Mouse (Mus musculus) limb, embryonic 14.5 days (tissue): ENCODE results near the gene Pcgf1. TPM values are rescaled to one million over a fixed set of nuclear protein-coding genes. Genes with fewer than 3 reads are reported as not detected.

Source experiments
- ATAC-seq: fragments of 200-750 bp; cut with Nextera tagmentation; 2 replicates; pipeline ENCODE4 v1.8.0; 2017; ENCODE audit warnings: low read depth, moderate number of reproducible peaks, moderate TSS enrichment; ENCODE audit not compliant: low FRiP score
- DNase-seq: peaks from one replicate; pipeline ENCODE4 v3.0.0-alpha.2; 2015; ENCODE audit warnings: low spot score
- H3K27ac ChIP-seq: fragments of 300-500 bp; sonication (generic); replicated peaks from 2 replicates; pipeline ENCODE4 v1.5.1; 2014; ENCODE audit warnings: low read depth, mild to moderate bottlenecking, low read length, moderate library complexity, mixed read lengths
- H3K27me3 ChIP-seq: fragments of 300-500 bp; sonication (generic); 2 replicates; pipeline ENCODE4 v1.6.1; 2014; ENCODE audit warnings: low read length, mixed read lengths; ENCODE audit not compliant: control insufficient read depth, insufficient read depth
- H3K36me3 ChIP-seq: fragments of 300-500 bp; sonication (generic); 2 replicates; pipeline ENCODE4 v1.6.1; 2014; ENCODE audit warnings: mild to moderate bottlenecking, low read length, moderate library complexity, mixed read lengths; ENCODE audit not compliant: control insufficient read depth, insufficient read depth
- H3K4me1 ChIP-seq: fragments of 300-500 bp; sonication (generic); 2 replicates; pipeline ENCODE4 v1.6.1; 2014; ENCODE audit warnings: antibody characterized with exemption, low read length, mixed read lengths; ENCODE audit not compliant: control insufficient read depth, insufficient read depth
- H3K4me2 ChIP-seq: fragments of 300-500 bp; sonication (generic); replicated peaks from 2 replicates; pipeline ENCODE4 v1.6.1; 2014; ENCODE audit warnings: low read depth, mild to moderate bottlenecking, low read length, moderate library complexity; ENCODE audit not compliant: severe bottlenecking
- H3K4me3 ChIP-seq: fragments of 300-500 bp; sonication (generic); replicated peaks from 2 replicates; pipeline ENCODE4 v1.5.1; 2014; ENCODE audit warnings: low read length
- H3K9ac ChIP-seq: fragments of 300-500 bp; sonication (generic); 2 replicates; pipeline ENCODE4 v1.6.1; 2014; ENCODE audit warnings: mild to moderate bottlenecking, low read depth, low read length, moderate library complexity; ENCODE audit not compliant: severe bottlenecking
- H3K9me3 ChIP-seq: fragments of 300-500 bp; sonication (generic); 2 replicates; pipeline ENCODE4 v1.6.1; 2016; ENCODE audit warnings: low read length; ENCODE audit not compliant: control insufficient read depth
- POLR2A ChIP-seq: fragments of 200-500 bp; IDR thresholded peaks from 2 replicates; pipeline ENCODE4 v1.8.0; 2012; ENCODE audit warnings: inconsistent platforms, mild to moderate bottlenecking, moderate library complexity, borderline replicate concordance; ENCODE audit not compliant: insufficient read depth, insufficient read length; ENCODE audit errors: extremely low read depth
- WGBS: fragments of 180-500 bp; shearing (Covaris S2); extraction: QIAGEN DNeasy Blood & Tissue Kit; methylation state at CpG from one replicate; pipeline ENCODE4 v1.1.7; 2014; 5-methylcytosine and 5-hydroxymethylcytosine counted together
- microRNA counts: library from miRNA; unstranded; fragments of <30 nt; microRNA quantifications from one replicate; lab custom pipeline; 2016
- microRNA-seq: library from miRNA; unstranded; fragments of <30 nt; microRNA quantifications from one replicate; pipeline ENCODE4, GENCODE M21; 2016
- polyA plus RNA-seq, 2 experiments: library from polyadenylated mRNA; depleted of rRNA in 1 of 2; stranded (reverse) in 1 of 2; unstranded in 1 of 2; fragments of >200 nt; fragmentation: Nextera tagmentation in 1 of 2; extraction: Ambion mirVana in 1 of 2; gene quantifications; 2 replicates each; pipeline versions ENCODE4 v1.2.1 to v1.2.3; 2012 to 2014

The Pcgf1 gene
- polyA plus RNA-seq, 2 experiments, result 28.2 to 49.8 TPM

DNA sequence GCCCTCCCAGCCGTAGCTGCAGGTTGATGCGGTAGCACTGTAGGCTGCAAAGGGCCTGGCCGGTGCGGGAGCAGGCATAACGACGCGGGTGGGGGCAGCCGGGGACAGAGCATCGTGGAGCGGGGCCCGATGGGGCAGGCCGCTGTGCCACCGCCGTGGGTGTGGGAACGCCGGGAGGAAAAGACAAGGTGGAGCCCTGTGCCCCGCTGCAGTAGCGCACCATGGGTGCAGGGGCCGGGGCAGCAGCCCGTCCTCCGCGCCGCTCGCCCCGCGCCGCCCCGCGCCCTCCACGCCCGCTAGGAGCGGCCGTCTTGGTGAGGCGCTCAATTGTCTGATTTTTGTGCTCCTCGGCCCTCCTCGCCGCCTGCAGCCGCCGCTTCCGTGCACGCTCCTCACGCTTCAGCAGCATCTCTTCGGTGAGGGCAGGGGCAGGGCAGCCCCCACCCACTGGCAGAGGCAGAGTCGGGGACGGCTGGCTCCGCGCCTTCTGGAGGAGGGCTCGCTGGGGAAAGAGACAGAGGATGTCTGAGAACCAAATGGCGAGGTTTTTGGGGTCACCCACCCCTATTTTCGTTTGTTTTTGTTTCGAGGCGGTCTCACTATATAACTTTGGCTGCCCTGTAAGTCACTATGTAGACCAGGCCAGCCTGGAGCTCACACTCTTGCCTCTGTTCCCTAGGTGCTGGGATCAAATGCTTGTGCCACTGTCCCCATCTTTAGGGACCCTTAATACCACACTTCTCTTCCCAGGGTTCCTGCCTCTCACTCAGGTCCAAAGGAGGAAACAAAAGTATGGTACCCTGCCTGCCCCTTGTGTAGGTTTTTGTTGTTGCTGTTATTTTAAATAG, 44.4 kb downstream of the Pcgf1 start:
- Histone ChIP-seq H3K4me2 (peak overlapping the region; percentile 96), H3K27me3 (no peaks in the 10 kb centered on the region), H3K9ac (peak overlapping the region; percentile 89), H3K4me3 (peak overlapping the region; percentile 73), H3K4me1 (peaks cover 31% of the 10 kb centered on the region), H3K9me3 (no peaks in the 10 kb centered on the region), H3K27ac (peak overlapping the region; percentile 99), H3K36me3 (peaks cover 32% of the 10 kb centered on the region)
- 1% methylated on average over 34 of the region's 52 CpGs for WGBS
- DNase-seq (no peak), ATAC-seq (peak; percentile 3; the same call in 1 of the 2 replicates)
- TF ChIP-seq POLR2A, result no peak

DNA sequence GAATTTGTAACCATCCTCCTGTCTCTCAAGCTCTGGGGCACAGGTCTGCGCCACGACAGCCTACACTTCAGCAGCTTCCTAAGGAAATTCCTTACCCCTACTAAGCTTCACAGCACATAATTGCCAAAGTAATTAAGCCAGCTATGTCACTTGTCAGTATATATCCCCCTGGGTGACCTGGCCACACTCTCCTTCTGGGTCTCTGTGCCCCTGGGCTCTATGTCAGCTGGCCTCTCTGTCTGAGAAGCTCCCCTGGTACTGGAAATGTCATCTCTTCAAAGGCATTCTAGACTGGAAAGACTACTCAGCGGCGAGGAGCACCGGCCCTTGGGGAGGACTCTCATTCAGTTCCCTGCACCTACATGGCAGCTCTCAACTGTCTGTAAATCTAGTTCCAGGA, 45.3 kb downstream of the Pcgf1 start:
- DNase-seq, result no peak
- Histone ChIP-seq H3K27me3 (no peaks in the 10 kb centered on the region), H3K4me3 (0 out of 2 replicates have a peak overlapping the region, but pooled peaks have one; percentile 73), H3K27ac (no peak overlapping the region), H3K4me1 (peaks cover 31% of the 10 kb centered on the region), H3K36me3 (peaks cover 23% of the 10 kb centered on the region), H3K9me3 (no peaks in the 10 kb centered on the region), H3K9ac (no peak overlapping the region), H3K4me2 (peak overlapping the region; percentile 96)
- no peak for ATAC-seq
- TF ChIP-seq POLR2A, result no peak
- 78% methylated on average over 5 of the region's 5 CpGs for WGBS

- Histone ChIP-seq H3K4me3 (peak overlapping the region; percentile 62), H3K27ac (peak overlapping the region; percentile 34; the same call in 1 of the 2 replicates), H3K9ac (peak overlapping the region; percentile 59), H3K9me3 (no peaks in the 10 kb centered on the region), H3K4me1 (peaks cover 26% of the 10 kb centered on the region), H3K36me3 (0 out of 2 replicates have a peak, but pooled peaks cover 4% of the 10 kb centered on the region), H3K27me3 (no peaks in the 10 kb centered on the region), H3K4me2 (peak overlapping the region; percentile 75)
- DNase-seq (peak; percentile 97), ATAC-seq (peak; percentile 14; the same call in 1 of the 2 replicates)
- no peak for TF ChIP-seq POLR2A
- WGBS, result under 1% methylated on average over 30 of the region's 30 CpGs
Measured at GRCm38 (mm10) chr6:83124851-83125312, 47.2 kb downstream of the Pcgf1 start.

DNA sequence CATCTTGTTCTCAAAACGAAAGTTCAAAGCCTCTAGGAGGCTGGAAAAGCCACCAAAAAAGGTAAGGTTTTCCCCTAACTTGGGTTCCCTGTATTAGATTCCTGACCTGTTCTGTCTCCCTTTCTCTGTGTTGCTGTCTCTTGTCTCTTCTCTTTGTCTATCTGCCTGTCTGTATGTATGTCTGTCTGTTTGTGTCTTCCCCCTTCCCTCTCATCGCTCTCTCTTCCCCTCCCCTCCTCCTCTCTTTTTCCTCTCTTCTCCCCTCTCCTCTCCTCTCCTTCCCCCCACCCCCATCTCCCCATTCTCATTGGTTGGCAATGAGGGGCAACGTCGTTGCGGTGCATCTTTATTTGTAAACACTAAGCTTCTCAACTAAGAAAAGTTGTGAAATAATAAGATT, 47.7 kb downstream of the Pcgf1 start, which contains the start of gene Ino80b:
Gene Ino80b (minus strand): TSS at position 101 of the 400 bp plus-strand sequence.
- Histone ChIP-seq H3K4me3 (peak within 1 kb of the TSS; percentile 62), H3K4me2 (peak within 1 kb of the TSS; percentile 75), H3K9me3 (no peaks in the 10 kb centered on the region), H3K27me3 (no peaks in the 10 kb centered on the region), H3K4me1 (peaks cover 22% of the 10 kb centered on the region), H3K9ac (peak within 1 kb of the TSS; percentile 59), H3K36me3 (0 out of 2 replicates have a peak, but pooled peaks cover 4% of the 10 kb centered on the region), H3K27ac (peak within 1 kb of the TSS; percentile 34; the same call in 1 of the 2 replicates)
- DNase-seq, result no peak
- WGBS, result 30% methylated on average over 5 of the region's 5 CpGs
- TF ChIP-seq POLR2A, result no peak
- ATAC-seq, result no peak

DNA sequence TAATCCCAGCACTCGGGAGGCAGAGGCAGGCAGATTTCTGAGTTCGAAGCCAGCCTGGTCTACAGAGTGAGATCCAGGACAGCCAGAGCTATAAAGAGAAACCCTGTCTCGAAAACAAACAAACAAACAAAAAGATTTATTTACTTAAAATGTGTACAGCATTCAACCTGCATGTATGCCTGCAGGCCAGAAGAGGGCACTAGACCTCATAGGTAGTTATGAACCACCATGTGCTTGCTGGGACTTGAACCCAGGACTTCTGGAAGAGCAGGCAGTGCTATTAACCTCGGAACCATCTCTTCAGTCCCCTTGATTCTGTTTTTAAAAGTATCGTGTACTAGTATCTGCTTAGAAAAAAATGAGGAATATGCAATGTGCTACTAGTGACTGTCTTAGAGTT, 49.8 kb downstream of the Pcgf1 start:
- no peak overlapping the region for H3K4me2 ChIP-seq

More for the DNA sequence above, 49.8 kb downstream of the Pcgf1 start:
- no peak for TF ChIP-seq POLR2A
- no peak overlapping the region for H3K27ac ChIP-seq
- WGBS, result 96% methylated on average over 5 of the region's 5 CpGs
- 0 out of 2 replicates have a peak, but pooled peaks cover 4% of the 10 kb centered on the region for H3K36me3 ChIP-seq
- H3K9ac ChIP-seq, result no peak overlapping the region
- ATAC-seq (no peak), DNase-seq (no peak)
- H3K4me3 ChIP-seq, result no peak overlapping the region
- no peaks in the 10 kb centered on the region for H3K9me3 ChIP-seq
- H3K27me3 ChIP-seq, result no peaks in the 10 kb centered on the region
- peaks cover 18% of the 10 kb centered on the region for H3K4me1 ChIP-seq

MicroRNA genes within 50 kb of the gene (microRNA counts, 519-probe panel; counts per million panel counts)
- microRNA mmu-miR-3470a+mmu-miR-3470b (lab: Ali Mortazavi, UCI), result 1,641 counts per million, percentile 13 among the panel's probes with 10 or more counts

Small RNAs within 50 kb of the gene (microRNA-seq; reads per million reads assigned to microRNA genes)
- not detected for gene Mir3470a
- 0.69 reads per million for gene Mir7040

Other genes starting within 250 kb of the Pcgf1 start
- 3.2 and 3.9 TPM in 2 replicates for gene Sema4f, start 138.1 kb upstream of the Pcgf1 start, polyA plus RNA-seq (2012; rRNA removed)
- 1.1 and 2.2 TPM in 2 replicates for gene Sema4f, start 138.1 kb upstream of the Pcgf1 start, polyA plus RNA-seq (2014; fragmentation: Nextera tagmentation; extraction: Ambion mirVana)
- gene M1ap, start 131.0 kb upstream of the Pcgf1 start, polyA plus RNA-seq (2012; rRNA removed), result 0.32 and 0.70 TPM in 2 replicates
- 0.17 and 0.67 TPM in 2 replicates for gene M1ap, start 131.0 kb upstream of the Pcgf1 start, polyA plus RNA-seq (2014; fragmentation: Nextera tagmentation; extraction: Ambion mirVana)
- gene Dok1, start 44.4 kb upstream of the Pcgf1 start, polyA plus RNA-seq (2012; rRNA removed), result 17.1 and 17.4 TPM in 2 replicates
- gene Dok1, start 44.4 kb upstream of the Pcgf1 start, polyA plus RNA-seq (2014; fragmentation: Nextera tagmentation; extraction: Ambion mirVana), result 9.6 and 11.4 TPM in 2 replicates
- gene Loxl3, start 43.7 kb upstream of the Pcgf1 start, polyA plus RNA-seq (2012; rRNA removed), result 55.6 and 58.6 TPM in 2 replicates
- gene Loxl3, start 43.7 kb upstream of the Pcgf1 start, polyA plus RNA-seq (2014; fragmentation: Nextera tagmentation; extraction: Ambion mirVana), result 24.1 and 26.0 TPM in 2 replicates
- 331 and 427 TPM in 2 replicates for gene Aup1, start 23.3 kb upstream of the Pcgf1 start, polyA plus RNA-seq (2012; rRNA removed)
- 131 and 136 TPM in 2 replicates for gene Aup1, start 23.3 kb upstream of the Pcgf1 start, polyA plus RNA-seq (2014; fragmentation: Nextera tagmentation; extraction: Ambion mirVana)
- 99.8 and 116 TPM in 2 replicates for gene Htra2, start 22.6 kb upstream of the Pcgf1 start, polyA plus RNA-seq (2012; rRNA removed)
- 47.0 and 48.4 TPM in 2 replicates for gene Htra2, start 22.6 kb upstream of the Pcgf1 start, polyA plus RNA-seq (2014; fragmentation: Nextera tagmentation; extraction: Ambion mirVana)
- 1.9 and 2.5 TPM in 2 replicates for gene Dqx1, start 20.0 kb upstream of the Pcgf1 start, polyA plus RNA-seq (2012; rRNA removed)
- 0.35 and 0.37 TPM in 2 replicates for gene Dqx1, start 20.0 kb upstream of the Pcgf1 start, polyA plus RNA-seq (2014; fragmentation: Nextera tagmentation; extraction: Ambion mirVana)
- gene Tlx2, start 7.6 kb upstream of the Pcgf1 start, polyA plus RNA-seq (2012; rRNA removed), result 0.08 TPM in 1 of 2 replicates, not detected in the other
- gene Tlx2, start 7.6 kb upstream of the Pcgf1 start, polyA plus RNA-seq (2014; fragmentation: Nextera tagmentation; extraction: Ambion mirVana), result not detected in 2 replicates
- 0.54 and 1.2 TPM in 2 replicates for gene Lbx2, start 8.5 kb downstream of the Pcgf1 start, polyA plus RNA-seq (2012; rRNA removed)
- 0.52 and 0.87 TPM in 2 replicates for gene Lbx2, start 8.5 kb downstream of the Pcgf1 start, polyA plus RNA-seq (2014; fragmentation: Nextera tagmentation; extraction: Ambion mirVana)
- 5.2 and 8.7 TPM in 2 replicates for gene Ccdc142, start 23.7 kb downstream of the Pcgf1 start, polyA plus RNA-seq (2012; rRNA removed)
- 2.7 and 3.0 TPM in 2 replicates for gene Ccdc142, start 23.7 kb downstream of the Pcgf1 start, polyA plus RNA-seq (2014; fragmentation: Nextera tagmentation; extraction: Ambion mirVana)
- gene Gm42688, start 23.7 kb downstream of the Pcgf1 start, polyA plus RNA-seq (2012; rRNA removed), result 7.0 and 7.7 TPM in 2 replicates
- 2.5 and 4.5 TPM in 2 replicates for gene Gm42688, start 23.7 kb downstream of the Pcgf1 start, polyA plus RNA-seq (2014; fragmentation: Nextera tagmentation; extraction: Ambion mirVana)
- 101 and 112 TPM in 2 replicates for gene Mrpl53, start 31.2 kb downstream of the Pcgf1 start, polyA plus RNA-seq (2012; rRNA removed)
- 124 and 125 TPM in 2 replicates for gene Mrpl53, start 31.2 kb downstream of the Pcgf1 start, polyA plus RNA-seq (2014; fragmentation: Nextera tagmentation; extraction: Ambion mirVana)
- gene Mogs, start 37.6 kb downstream of the Pcgf1 start, polyA plus RNA-seq (2012; rRNA removed), result 95.2 and 116 TPM in 2 replicates
- gene Mogs, start 37.6 kb downstream of the Pcgf1 start, polyA plus RNA-seq (2014; fragmentation: Nextera tagmentation; extraction: Ambion mirVana), result 47.1 and 50.9 TPM in 2 replicates
- 191 and 267 TPM in 2 replicates for gene Wbp1, start 43.7 kb downstream of the Pcgf1 start, polyA plus RNA-seq (2012; rRNA removed)
- 83.0 and 104 TPM in 2 replicates for gene Wbp1, start 43.7 kb downstream of the Pcgf1 start, polyA plus RNA-seq (2014; fragmentation: Nextera tagmentation; extraction: Ambion mirVana)
- gene Ino80b, start 47.6 kb downstream of the Pcgf1 start, polyA plus RNA-seq (2012; rRNA removed), result 35.9 and 36.8 TPM in 2 replicates
- 14.7 and 14.9 TPM in 2 replicates for gene Ino80b, start 47.6 kb downstream of the Pcgf1 start, polyA plus RNA-seq (2014; fragmentation: Nextera tagmentation; extraction: Ambion mirVana)
- 151 and 218 TPM in 2 replicates for gene Rtkn, start 57.6 kb downstream of the Pcgf1 start, polyA plus RNA-seq (2012; rRNA removed)
- 40.7 and 46.2 TPM in 2 replicates for gene Rtkn, start 57.6 kb downstream of the Pcgf1 start, polyA plus RNA-seq (2014; fragmentation: Nextera tagmentation; extraction: Ambion mirVana)
- gene Wdr54, start 78.5 kb downstream of the Pcgf1 start, polyA plus RNA-seq (2012; rRNA removed), result 13.1 and 17.9 TPM in 2 replicates
- gene Wdr54, start 78.5 kb downstream of the Pcgf1 start, polyA plus RNA-seq (2014; fragmentation: Nextera tagmentation; extraction: Ambion mirVana), result 5.5 and 7.3 TPM in 2 replicates
- gene 1700003E16Rik, start 78.5 kb downstream of the Pcgf1 start, polyA plus RNA-seq (2012; rRNA removed), result 0.21 and 0.26 TPM in 2 replicates
- 1.7 and 1.9 TPM in 2 replicates for gene 1700003E16Rik, start 78.5 kb downstream of the Pcgf1 start, polyA plus RNA-seq (2014; fragmentation: Nextera tagmentation; extraction: Ambion mirVana)
- 128 and 140 TPM in 2 replicates for gene Dctn1, start 88.1 kb downstream of the Pcgf1 start, polyA plus RNA-seq (2012; rRNA removed)
- gene Dctn1, start 88.1 kb downstream of the Pcgf1 start, polyA plus RNA-seq (2014; fragmentation: Nextera tagmentation; extraction: Ambion mirVana), result 82.0 and 89.0 TPM in 2 replicates
- 0.13 and 0.18 TPM in 2 replicates for gene Slc4a5, start 142.0 kb downstream of the Pcgf1 start, polyA plus RNA-seq (2012; rRNA removed)
- gene Slc4a5, start 142.0 kb downstream of the Pcgf1 start, polyA plus RNA-seq (2014; fragmentation: Nextera tagmentation; extraction: Ambion mirVana), result 0.25 TPM in 1 of 2 replicates, not detected in the other
- 26.3 and 27.3 TPM in 2 replicates for gene Mthfd2, start 248.0 kb downstream of the Pcgf1 start, polyA plus RNA-seq (2012; rRNA removed)
- 35.3 and 38.5 TPM in 2 replicates for gene Mthfd2, start 248.0 kb downstream of the Pcgf1 start, polyA plus RNA-seq (2014; fragmentation: Nextera tagmentation; extraction: Ambion mirVana)
- 50.4 and 52.3 TPM in 2 replicates for gene Mob1a, start 248.1 kb downstream of the Pcgf1 start, polyA plus RNA-seq (2012; rRNA removed)
- 75.8 and 77.9 TPM in 2 replicates for gene Mob1a, start 248.1 kb downstream of the Pcgf1 start, polyA plus RNA-seq (2014; fragmentation: Nextera tagmentation; extraction: Ambion mirVana)